Mouse (Mus musculus): ENCODE data around the gene Mapk3.

DNA sequence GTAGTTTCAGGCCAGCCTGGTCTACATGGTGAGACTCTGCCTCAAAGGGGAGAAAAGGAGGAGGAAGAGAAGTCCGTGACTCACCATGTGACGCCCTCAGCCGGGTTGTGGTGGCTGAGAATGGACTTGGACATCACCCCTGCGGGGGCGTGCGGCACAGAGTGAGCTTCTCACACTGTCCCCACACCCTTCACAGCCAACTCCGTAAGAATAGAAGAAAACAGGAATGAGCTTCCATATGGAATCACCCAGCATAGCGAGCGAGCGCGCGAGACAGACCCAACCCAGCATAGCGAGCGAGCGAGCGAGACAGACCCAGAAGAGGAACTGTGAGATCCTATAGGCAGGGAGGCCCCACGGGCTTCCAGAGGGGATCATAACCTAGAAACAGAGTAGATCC is 19.9 kb upstream of the Mapk3 start:
- no peak for TF ChIP-seq CTCF (IDR thresholded peaks at IDR 0.05; ENCODE audit: borderline replicate concordance, insufficient read depth, low read length)
- no peak for TF ChIP-seq POLR2A (IDR thresholded peaks at IDR 0.05; ENCODE audit: low read depth, low read length)

Data from embryonic fibroblast, embryonic 13.5 days (primary cell).